Comparison of ENCODE assay signal across 9 mouse cellular contexts in genomic region chr10:96264433-96264832, GRCm38 (mm10).
DNase-seq lines count a peak whose midpoint lies in the region; ATAC-seq lines count a peak whose summit lies in the region.
"Had no signal": no experiment of that assay in that cellular context is flagged by ENCODE, and none has a peak within 500 bp of the region (broad histone marks: within the 10 kb centered on the region; RNA-seq: fewer than 3 reads in every experiment).

No protein-coding gene starts in this region.

- no peak overlapping the region for H3K4me3 ChIP-seq in stomach, embryonic 15.5 days (replicated peaks)
- H3K4me3 ChIP-seq: liver, embryonic 13.5 days had no signal

- no peak for ATAC-seq in stomach, embryonic 15.5 days (ENCODE audit: insufficient read depth, low FRiP score, low read depth)

- H3K9ac ChIP-seq in stomach, embryonic 15.5 days: no peak overlapping the region
- H3K9ac ChIP-seq: liver, embryonic 13.5 days had no signal

- H3K36me3 ChIP-seq in stomach, embryonic 15.5 days: no peaks in the 10 kb centered on the region
- H3K36me3 ChIP-seq: liver, embryonic 13.5 days had no signal

- no peak overlapping the region for H3K4me2 ChIP-seq in stomach, embryonic 15.5 days
- H3K4me2 ChIP-seq: liver, embryonic 13.5 days had no signal

- no peaks in the 10 kb centered on the region for H3K27me3 ChIP-seq in stomach, embryonic 15.5 days (replicated peaks)
- H3K27me3 ChIP-seq: liver, embryonic 13.5 days had no signal

- H3K27ac ChIP-seq in stomach, embryonic 15.5 days: peak overlapping the region; percentile 23; the same call in 1 of the 2 replicates
- H3K27ac ChIP-seq: liver, embryonic 13.5 days had no signal

- WGBS in stomach, embryonic 15.5 days: 13% methylated on average over 5 of the region's 5 CpGs

- intact Hi-C loops in heart, postnatal 14 days (cut with DNase I): no loop called here
- intact Hi-C loops in heart, postnatal 25 days (cut with DNase I): no loop called here

- DNase-seq in heart, postnatal 14 days: peak; percentile 20 to 27
- no peak for DNase-seq in heart, postnatal 25 days (ENCODE audit: low spot score)
- peak; percentile 50 for DNase-seq in testis, postnatal 10 days (ENCODE audit: low spot score)
- DNase-seq in testis, postnatal 14 days (ENCODE audit: low spot score): no peak
- DNase-seq in heart, postnatal 4 days: peak; percentile 29
- DNase-seq in adrenal gland, postnatal 36 days: no peak
- DNase-seq in layer of hippocampus, postnatal 10 days (ENCODE audit: low spot score in 2 of 2): no peak
- DNase-seq: liver, embryonic 13.5 days had no signal

- no peaks in the 10 kb centered on the region for H3K9me3 ChIP-seq in stomach, embryonic 15.5 days
- H3K9me3 ChIP-seq: liver, embryonic 13.5 days had no signal

- H3K4me1 ChIP-seq in stomach, embryonic 15.5 days: peaks cover 19% of the 10 kb centered on the region
- H3K4me1 ChIP-seq: liver, embryonic 13.5 days had no signal

Comparison
In these comparisons a context has a peak if more than half of its experiments do, and no peak if none do; other contexts are left out.
1. DNase-seq: peak in heart, postnatal 14 days (2 of 2), testis, postnatal 10 days (single experiment) and heart, postnatal 4 days (single experiment); none in heart, postnatal 25 days (single experiment), testis, postnatal 14 days (single experiment), adrenal gland, postnatal 36 days (0 of 2) and layer of hippocampus, postnatal 10 days (0 of 2).